Mouse (Mus musculus): ENCODE measurements around the gene Tppp3.

The Tppp3 gene

GRCm38 (mm10) chr8:105466246-105466645, 5.1 kb downstream of the Tppp3 start:
- no peak for DNase-seq

- no peak for DNase-seq
These were observed 6.7 kb downstream of the Tppp3 start for GRCm38 (mm10) chr8:105464595-105464994.

- DNase-seq, result no peak
These were observed 10.1 kb downstream of the Tppp3 start for GRCm38 (mm10) chr8:105461085-105461803.

GRCm38 (mm10) chr8:105455218-105455617, 16.1 kb downstream of the Tppp3 start:
- no peak for DNase-seq

DNA sequence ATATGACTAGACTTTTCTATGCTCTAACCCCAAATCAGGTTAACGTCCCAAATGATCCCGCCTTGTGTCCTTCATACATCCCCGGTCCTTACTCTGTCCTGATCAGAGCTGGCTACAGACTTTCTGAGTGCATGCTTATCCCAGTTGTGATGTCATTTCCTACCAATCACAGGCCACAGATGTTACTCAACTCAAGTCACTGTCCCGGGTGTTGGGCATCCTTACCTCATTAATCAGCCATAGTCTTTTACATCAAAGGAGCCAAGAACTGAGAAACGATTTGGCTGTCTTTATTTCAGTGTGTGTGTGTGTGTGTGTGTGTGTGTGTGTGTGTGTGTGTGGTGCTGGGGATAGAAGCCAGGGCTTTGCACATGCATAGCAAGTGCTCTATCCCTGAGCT, 17.2 kb downstream of the Tppp3 start:
- DNase-seq, result no peak

DNA sequence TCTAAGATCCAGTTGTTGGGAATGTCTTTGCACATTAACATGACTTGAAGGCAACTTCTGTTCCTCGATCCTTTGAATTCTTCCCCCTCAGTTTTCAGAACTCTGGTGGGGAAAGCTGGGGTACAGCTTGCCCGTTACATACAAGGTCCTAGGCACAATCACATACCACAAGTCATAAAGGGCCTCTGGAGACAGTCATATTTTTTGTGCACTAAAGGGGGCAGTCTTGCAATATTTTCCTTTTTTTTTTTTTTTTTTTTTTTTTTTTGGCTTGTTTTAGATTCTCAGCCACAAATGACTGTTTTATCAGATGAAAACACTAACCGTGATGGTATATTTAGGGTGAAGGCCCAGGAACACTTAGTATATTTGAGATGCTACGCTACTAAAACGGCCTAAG, 18.0 kb downstream of the Tppp3 start:
- DNase-seq, result no peak

DNA sequence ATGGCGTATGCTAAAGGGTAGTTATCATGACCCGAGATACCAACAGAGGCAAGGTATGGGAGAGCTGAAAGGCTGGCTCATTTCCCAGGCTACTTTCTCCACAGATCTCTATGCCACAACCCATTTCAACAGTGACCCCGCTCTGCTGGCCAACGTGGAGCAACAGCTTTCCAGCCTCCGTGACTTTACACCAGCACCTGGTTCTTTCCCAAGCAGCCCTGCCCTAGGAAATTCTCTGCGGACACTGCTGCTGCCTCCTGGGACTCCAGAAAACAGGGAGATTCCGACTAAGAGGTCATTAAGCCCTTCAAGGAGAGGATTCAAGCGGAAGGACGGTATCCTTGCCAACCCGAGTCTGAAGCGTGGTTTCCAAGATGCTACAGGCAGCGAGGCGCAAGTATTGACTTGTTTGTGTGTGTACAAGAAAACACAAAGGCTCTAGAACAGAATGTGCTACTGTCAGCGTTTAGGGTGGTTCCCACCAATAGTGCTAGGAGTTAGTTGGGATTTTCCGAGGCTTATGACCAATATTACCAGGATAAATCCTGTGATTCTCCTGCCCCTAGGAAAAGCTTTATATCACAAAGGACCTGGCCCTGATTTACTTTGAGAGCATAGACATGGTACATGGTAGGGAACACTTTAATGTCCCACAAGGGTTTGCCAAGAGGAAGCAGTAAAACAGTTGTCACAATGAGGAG, 19.3 kb downstream of the Tppp3 start:
- DNase-seq, result peak; percentile 43

DNA sequence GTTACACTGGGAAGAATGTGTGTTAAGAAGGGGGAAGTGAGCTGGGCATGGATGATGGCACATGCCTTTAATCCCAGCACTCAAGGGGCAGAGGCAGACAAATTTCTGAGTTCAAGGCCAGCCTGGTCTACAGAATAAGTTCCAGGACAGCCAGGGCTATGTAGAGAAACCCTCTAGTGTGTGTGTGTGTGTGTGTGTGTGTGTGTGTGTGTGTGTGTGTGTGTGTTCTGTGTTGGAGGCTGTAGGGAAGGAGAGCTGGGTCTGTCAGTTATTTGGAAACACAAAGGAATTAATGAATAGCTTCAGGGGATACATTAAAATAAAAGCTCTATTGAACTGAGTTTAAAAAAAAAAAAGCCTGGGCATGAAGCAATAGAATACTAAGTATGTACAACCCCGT, 20.3 kb downstream of the Tppp3 start:
- DNase-seq, result no peak

DNA sequence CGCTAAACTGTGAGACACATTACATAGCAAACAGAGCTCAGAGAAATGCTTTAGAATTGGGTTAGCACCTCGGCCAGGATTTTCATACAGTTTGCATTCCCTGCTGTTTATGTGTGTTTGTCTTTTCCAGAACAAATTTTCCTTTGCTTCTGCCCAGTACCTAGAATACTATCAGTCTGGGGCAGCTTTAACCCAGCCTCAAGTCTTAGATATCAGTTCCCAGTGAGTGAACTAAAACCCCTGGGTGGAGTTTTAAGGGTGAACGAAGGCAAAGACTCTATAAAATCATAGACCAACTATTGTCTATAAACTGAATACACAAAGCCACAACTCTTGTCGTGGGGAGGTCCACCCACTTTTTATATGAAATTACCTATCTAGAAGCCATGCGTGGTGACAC, 22.7 kb downstream of the Tppp3 start:
- DNase-seq, result no peak

DNA sequence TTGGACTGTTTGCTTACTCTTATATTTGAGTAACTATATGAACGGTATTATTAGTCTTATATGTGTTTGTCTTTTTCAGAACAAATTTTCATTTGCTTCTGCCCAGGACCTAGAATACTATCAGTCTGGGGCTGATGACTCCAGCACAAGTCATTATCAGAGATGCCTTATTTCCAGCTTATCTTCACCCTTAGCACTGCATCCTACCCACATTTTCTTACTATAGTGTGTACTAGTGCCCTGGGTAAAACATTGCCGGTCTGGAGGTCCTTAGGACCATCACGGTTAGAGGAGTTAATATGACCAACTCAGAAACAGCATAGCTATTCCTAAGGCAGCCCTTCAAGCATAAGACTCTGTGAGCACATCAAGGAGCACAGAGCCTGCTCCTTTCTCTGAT, 23.1 kb downstream of the Tppp3 start:
- DNase-seq, result no peak

GRCm38 (mm10) chr8:105446127-105446552, 25.2 kb downstream of the Tppp3 start:
- DNase-seq, result peak; percentile 57

DNA sequence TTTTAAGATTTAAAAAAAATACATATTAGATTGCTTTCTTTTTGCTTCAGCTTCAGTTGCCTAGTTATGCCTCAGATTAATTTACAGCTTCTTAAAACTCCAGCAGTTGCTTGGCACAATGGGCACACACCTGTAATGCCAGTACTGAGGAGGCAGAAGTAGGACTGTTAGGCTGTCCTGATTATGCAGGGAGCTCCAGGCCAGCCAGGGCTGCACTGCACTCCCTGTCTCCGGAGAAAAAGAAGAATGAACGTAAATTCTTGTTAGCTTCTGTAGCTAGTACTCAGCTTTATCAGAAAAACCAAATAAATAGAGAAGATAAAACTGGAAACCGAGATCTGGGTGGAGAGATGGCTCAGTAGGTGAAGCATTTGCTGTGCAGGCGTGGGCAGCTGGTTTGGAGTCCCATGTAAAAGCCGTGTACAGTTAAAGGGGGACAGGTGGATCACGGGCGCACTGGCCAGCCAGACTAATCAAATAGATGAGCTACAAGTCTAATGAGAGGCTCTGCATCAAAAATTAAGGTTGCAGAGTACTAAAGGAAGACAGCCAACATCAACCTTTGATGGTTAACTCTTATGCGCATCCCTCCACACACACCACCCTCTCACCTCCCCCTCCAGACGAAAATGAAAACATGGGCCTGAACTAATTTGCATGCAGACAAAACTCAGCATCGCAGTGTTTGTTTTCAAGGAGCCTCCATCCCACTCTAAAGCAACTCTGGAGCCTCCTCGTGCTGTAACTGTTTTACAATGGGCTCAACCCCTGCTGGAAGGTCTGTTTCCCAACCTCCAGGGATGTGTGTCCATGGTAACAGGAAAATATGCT, 25.8 kb downstream of the Tppp3 start:
- DNase-seq, result peak; percentile 57

DNA sequence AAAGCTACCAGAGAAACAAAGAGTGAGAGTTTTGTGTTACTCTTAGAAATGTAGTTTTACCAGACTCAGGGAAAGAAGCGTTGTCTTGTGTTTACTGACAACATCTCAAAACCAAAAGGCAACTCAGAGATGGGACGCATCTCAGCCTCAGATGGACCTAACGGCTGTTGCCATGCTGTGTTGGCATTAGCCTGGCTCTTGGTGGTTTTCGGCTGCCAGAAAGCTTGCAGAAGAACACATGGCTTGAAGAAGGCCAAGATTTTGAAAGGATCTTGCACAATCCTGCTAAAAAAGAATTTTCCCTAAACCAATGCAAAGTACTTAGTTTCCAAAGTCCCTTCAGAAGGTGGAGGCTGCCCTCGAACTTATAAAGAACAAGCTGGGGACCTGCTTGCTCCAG, 28.7 kb downstream of the Tppp3 start:
- DNase-seq, result no peak

DNA sequence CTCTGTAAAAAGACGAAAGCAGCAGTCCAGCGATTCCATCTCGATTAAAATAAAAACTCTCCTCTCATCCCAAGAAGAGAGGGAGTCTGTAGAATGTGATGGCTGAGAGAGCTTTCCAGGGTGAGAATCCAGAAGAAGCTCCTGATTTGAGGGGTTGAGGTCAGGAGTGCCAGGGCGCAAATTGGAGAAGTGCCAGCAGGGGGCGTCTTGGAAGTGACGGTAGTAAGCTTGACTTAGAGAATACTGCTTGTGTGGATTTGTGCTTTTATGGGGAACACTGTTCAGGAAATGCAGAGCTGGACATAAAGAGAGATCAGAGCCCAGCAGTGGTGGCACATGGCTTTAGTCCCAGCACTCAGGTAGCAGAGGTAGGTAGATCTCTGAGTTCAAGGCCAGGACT, 29.9 kb downstream of the Tppp3 start:
- DNase-seq, result peak; percentile 74

GRCm38 (mm10) chr8:105438865-105439264, 32.5 kb downstream of the Tppp3 start:
- peak; percentile 68 for DNase-seq

DNA sequence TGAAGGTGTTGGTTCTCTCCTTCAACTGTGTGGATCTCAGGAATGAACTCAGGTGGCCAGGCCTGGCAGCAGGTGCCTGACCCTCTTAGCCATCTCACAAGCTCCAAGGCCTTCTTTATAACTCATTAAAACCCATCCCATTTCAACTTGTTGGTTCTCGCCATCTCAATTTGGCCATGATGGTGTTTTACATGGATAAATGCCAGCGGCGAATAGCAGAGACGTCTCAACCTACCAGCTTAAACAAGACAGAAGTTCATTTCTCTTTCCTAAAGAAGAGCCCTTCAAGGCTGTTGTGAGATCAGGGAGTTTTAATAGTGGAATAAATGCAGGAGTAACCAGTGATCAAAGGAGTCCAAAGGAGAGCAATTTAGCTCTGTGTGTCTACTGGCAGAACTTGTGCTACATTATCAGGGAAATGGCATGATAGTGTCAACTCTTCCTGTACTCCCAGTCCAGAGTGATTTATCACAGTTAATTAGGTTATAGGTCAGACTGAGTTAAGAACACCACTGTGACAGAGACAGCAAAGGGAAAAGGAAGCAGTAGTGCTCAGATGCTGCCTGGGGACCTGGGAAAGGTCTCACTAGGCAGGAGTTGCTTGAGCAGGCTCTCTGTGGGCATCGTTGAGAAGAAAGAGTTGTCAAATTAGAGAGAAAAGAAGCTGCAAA, 34.1 kb downstream of the Tppp3 start:
- DNase-seq, result no peak

DNA sequence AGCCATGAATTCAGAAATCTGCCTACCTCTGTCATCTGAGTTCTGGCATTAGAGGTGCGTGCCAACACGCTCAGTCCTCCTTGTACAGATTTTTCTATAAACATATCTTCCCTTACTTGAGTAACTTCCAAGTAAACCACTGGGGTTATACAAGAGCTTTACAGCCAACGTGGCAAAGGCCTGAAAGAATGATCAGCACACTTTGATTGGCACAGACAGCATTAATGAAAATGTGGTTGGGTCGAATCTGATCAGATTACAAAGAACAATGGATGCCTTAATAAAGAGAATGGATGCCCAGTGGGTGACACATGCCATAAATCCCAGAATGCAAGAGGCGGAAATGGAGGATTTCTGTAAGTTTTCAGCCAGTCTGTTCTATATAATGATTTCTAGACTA, 35.1 kb downstream of the Tppp3 start:
- DNase-seq, result no peak

GRCm38 (mm10) chr8:105434136-105434535, 37.2 kb downstream of the Tppp3 start:
- no peak for DNase-seq

DNA sequence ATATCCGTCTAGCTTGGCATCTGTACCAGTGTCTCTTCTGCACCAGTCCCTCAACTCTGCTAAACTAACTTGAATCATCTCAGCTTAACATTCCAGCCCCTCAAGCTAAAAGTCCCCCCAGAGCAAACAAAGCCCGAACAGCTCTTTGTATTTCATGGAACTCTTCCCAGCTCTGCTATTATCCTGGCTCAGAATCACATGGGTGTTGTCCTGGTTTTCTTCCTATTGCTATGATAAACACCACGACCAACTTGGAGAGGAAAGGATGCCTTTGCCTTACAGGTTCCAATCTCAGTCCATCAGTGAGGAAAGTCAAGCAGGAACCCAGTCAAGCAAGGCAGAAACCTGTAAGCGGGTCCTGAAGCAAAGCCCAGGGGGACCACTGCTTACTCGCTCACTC, 37.8 kb downstream of the Tppp3 start:
- no peak for DNase-seq

GRCm38 (mm10) chr8:105433021-105433420, 38.3 kb downstream of the Tppp3 start:
- no peak for DNase-seq

DNA sequence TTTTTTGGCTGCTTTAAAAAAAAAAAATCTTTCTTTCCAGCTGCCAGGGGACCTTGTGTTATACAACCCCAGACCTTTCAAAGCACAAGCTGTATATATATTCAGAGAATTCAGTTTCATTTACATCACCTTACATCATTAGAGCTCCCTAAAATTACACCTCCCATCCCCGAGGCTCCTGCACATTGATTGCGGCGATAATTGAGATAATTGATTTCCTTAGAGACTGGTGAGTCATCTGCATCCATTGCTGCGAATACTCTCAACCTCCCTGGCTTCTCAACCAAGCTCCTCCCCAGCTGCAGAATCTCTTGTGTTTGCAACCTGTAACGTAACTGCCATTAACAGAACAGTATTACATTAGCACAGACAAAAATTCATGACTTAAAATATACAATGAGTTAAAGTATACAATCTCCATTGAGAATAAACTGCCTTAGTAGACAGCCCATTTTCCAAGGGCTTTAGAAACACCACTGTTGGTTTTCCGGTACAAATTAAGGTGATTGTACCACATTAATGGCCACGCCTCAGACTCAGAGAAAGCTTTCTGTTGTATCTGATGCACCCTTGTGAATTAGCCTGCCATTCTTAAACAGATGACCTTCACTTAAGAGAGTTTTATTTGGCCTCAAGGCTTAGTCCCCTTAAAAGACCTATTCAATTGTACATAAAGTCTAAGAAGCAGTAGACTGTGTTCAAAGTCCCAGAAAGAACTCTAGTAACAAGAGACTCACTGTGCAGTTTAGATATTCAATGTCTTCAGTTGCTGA, 39.4 kb downstream of the Tppp3 start:
- DNase-seq, result no peak

GRCm38 (mm10) chr8:105426878-105427277, 44.4 kb downstream of the Tppp3 start:
- DNase-seq, result no peak
